Mouse (Mus musculus) liver, embryonic 15.5 days (tissue): ENCODE data around the gene Otub1. TPM values are rescaled to one million over a fixed set of nuclear protein-coding genes. Genes with fewer than 3 reads are reported as not detected.

ENCODE experiments used
- ATAC-seq: fragments of 200-750 bp; cut with Nextera tagmentation; 2 replicates; pipeline ENCODE4 v1.8.0; 2017; ENCODE audit warnings: moderate number of reproducible peaks, mild to moderate bottlenecking, moderate library complexity; ENCODE audit not compliant: insufficient read depth
- H3K27ac ChIP-seq: fragments of 300-500 bp; sonication (generic); replicated peaks from 2 replicates; pipeline ENCODE4 v1.5.1; 2015; ENCODE audit warnings: mild to moderate bottlenecking, inconsistent platforms
- H3K27me3 ChIP-seq: fragments of 300-500 bp; sonication (generic); 2 replicates; pipeline ENCODE4 v1.6.1; 2015; ENCODE audit warnings: mild to moderate bottlenecking, inconsistent platforms
- H3K36me3 ChIP-seq: fragments of 300-500 bp; sonication (generic); replicated peaks from 2 replicates; pipeline ENCODE4 v1.6.1; 2015; ENCODE audit warnings: moderate library complexity, mild to moderate bottlenecking, inconsistent platforms
- H3K4me1 ChIP-seq: fragments of 300-500 bp; sonication (generic); replicated peaks from 2 replicates; pipeline ENCODE4 v1.6.1; 2015; ENCODE audit warnings: inconsistent platforms
- H3K4me2 ChIP-seq: fragments of 300-500 bp; sonication (generic); 2 replicates; pipeline ENCODE4 v1.6.1; 2015; ENCODE audit warnings: moderate library complexity, mild to moderate bottlenecking, inconsistent platforms
- H3K4me3 ChIP-seq: fragments of 300-500 bp; sonication (generic); replicated peaks from 2 replicates; pipeline ENCODE4 v1.5.1; 2015; ENCODE audit warnings: mild to moderate bottlenecking, inconsistent platforms
- H3K9ac ChIP-seq: fragments of 300-500 bp; sonication (generic); 2 replicates; pipeline ENCODE4 v1.6.1; 2015; ENCODE audit warnings: moderate library complexity, mild to moderate bottlenecking, inconsistent platforms
- H3K9me3 ChIP-seq: fragments of 300-500 bp; sonication (generic); replicated peaks from 2 replicates; pipeline ENCODE4 v1.6.1; 2016; ENCODE audit warnings: inconsistent platforms
- WGBS: fragments of 180-500 bp; shearing (Covaris S2); methylation state at CpG from one replicate; pipeline ENCODE4 v1.1.7; 2015; ENCODE audit warnings: mixed read lengths; ENCODE audit not compliant: insufficient replicate concordance; 5-methylcytosine and 5-hydroxymethylcytosine counted together
- polyA plus RNA-seq: library from polyadenylated mRNA; unstranded; fragments of >200 nt; fragmentation: Nextera tagmentation; extraction: Ambion mirVana; gene quantifications from 2 replicates; pipeline ENCODE4 v1.2.1, GENCODE M21; 2015

Otub1 gene
- polyA plus RNA-seq = 53.7 and 58.4 TPM in 2 replicates

GRCm38 (mm10) chr19:7205753-7206736 is at the start of gene Otub1:
Otub1 (minus strand) TSS chr19:7206316.
- H3K9me3 ChIP-seq = no peaks in the 10 kb centered on the region
- peak; percentile 96 for ATAC-seq
- 1% methylated on average over 77 of the region's 79 CpGs for WGBS
- H3K4me1 ChIP-seq = peaks cover 48% of the 10 kb centered on the region
- peak within 1 kb of the TSS; percentile 99 for H3K27ac ChIP-seq
- H3K27me3 ChIP-seq = no peaks in the 10 kb centered on the region
- H3K4me2 ChIP-seq = peak within 1 kb of the TSS; percentile 88
- peaks cover 37% of the 10 kb centered on the region for H3K36me3 ChIP-seq
- H3K4me3 ChIP-seq = peak within 1 kb of the TSS; percentile 96
- H3K9ac ChIP-seq = peak within 1 kb of the TSS; percentile 79

GRCm38 (mm10) chr19:7246021-7246420 is 39.9 kb upstream of the Otub1 start:
- Histone ChIP-seq H3K4me2 (no peak overlapping the region), H3K4me1 (peaks cover 11% of the 10 kb centered on the region), H3K9ac (no peak overlapping the region), H3K9me3 (no peaks in the 10 kb centered on the region), H3K36me3 (no peaks in the 10 kb centered on the region), H3K4me3 (no peak overlapping the region), H3K27me3 (peaks cover 4% of the 10 kb centered on the region; the same call in 1 of the 2 replicates), H3K27ac (no peak overlapping the region)
- ATAC-seq = no peak
- WGBS = 57% methylated on average over 3 of the region's 3 CpGs

GRCm38 (mm10) chr19:7240782-7241690 is 34.9 kb upstream of the Otub1 start, which contains the start of gene Naa40:
Naa40 (minus strand) TSS chr19:7241183.
- H3K9ac ChIP-seq = peak within 1 kb of the TSS; percentile 89
- peaks cover 20% of the 10 kb centered on the region for H3K36me3 ChIP-seq
- H3K4me2 ChIP-seq = peak within 1 kb of the TSS; percentile 92
- H3K4me1 ChIP-seq = peaks cover 29% of the 10 kb centered on the region
- under 1% methylated on average over 80 of the region's 80 CpGs for WGBS
- H3K9me3 ChIP-seq = no peaks in the 10 kb centered on the region
- H3K27ac ChIP-seq = peak within 1 kb of the TSS; percentile 89
- ATAC-seq = peak; percentile 98
- H3K27me3 ChIP-seq = peaks cover 4% of the 10 kb centered on the region; the same call in 1 of the 2 replicates
- H3K4me3 ChIP-seq = peak within 1 kb of the TSS; percentile 82

GRCm38 (mm10) chr19:7240291-7240690 is 34.2 kb upstream of the Otub1 start:
- peak overlapping the region; percentile 89 for H3K9ac ChIP-seq
- peak; percentile 6 for ATAC-seq
- peak overlapping the region; percentile 92 for H3K4me2 ChIP-seq
- H3K36me3 ChIP-seq = peaks cover 28% of the 10 kb centered on the region
- peak overlapping the region; percentile 82 for H3K4me3 ChIP-seq
- peaks cover 35% of the 10 kb centered on the region for H3K4me1 ChIP-seq
- 2% methylated on average over 13 of the region's 13 CpGs for WGBS
- no peaks in the 10 kb centered on the region for H3K9me3 ChIP-seq
- H3K27me3 ChIP-seq = peaks cover 4% of the 10 kb centered on the region; the same call in 1 of the 2 replicates
- H3K27ac ChIP-seq = peak overlapping the region; percentile 89

GRCm38 (mm10) chr19:7239574-7239973 is 33.5 kb upstream of the Otub1 start:
- H3K27me3 ChIP-seq = peaks cover 4% of the 10 kb centered on the region; the same call in 1 of the 2 replicates
- peaks cover 35% of the 10 kb centered on the region for H3K4me1 ChIP-seq
- 83% methylated on average over 3 of the region's 3 CpGs for WGBS
- peaks cover 33% of the 10 kb centered on the region for H3K36me3 ChIP-seq
- H3K9me3 ChIP-seq = no peaks in the 10 kb centered on the region
- H3K4me2 ChIP-seq = peak overlapping the region; percentile 92
- ATAC-seq = no peak
- peak overlapping the region; percentile 89 for H3K9ac ChIP-seq
- H3K4me3 ChIP-seq = peak overlapping the region; percentile 82
- H3K27ac ChIP-seq = 0 out of 2 replicates have a peak overlapping the region, but pooled peaks have one; percentile 89

GRCm38 (mm10) chr19:7236742-7237141 is 30.6 kb upstream of the Otub1 start:
- ATAC-seq = no peak
- Histone ChIP-seq H3K27ac (no peak overlapping the region), H3K9ac (no peak overlapping the region), H3K4me3 (no peak overlapping the region), H3K4me2 (no peak overlapping the region), H3K4me1 (peaks cover 35% of the 10 kb centered on the region), H3K36me3 (peaks cover 60% of the 10 kb centered on the region), H3K27me3 (no peaks in the 10 kb centered on the region), H3K9me3 (no peaks in the 10 kb centered on the region)
- WGBS = 70% methylated on average over 4 of the region's 4 CpGs

GRCm38 (mm10) chr19:7236011-7236410 is 29.9 kb upstream of the Otub1 start:
- no peaks in the 10 kb centered on the region for H3K9me3 ChIP-seq
- H3K4me3 ChIP-seq = no peak overlapping the region
- H3K36me3 ChIP-seq = peaks cover 68% of the 10 kb centered on the region
- no peak overlapping the region for H3K27ac ChIP-seq
- no peak overlapping the region for H3K4me2 ChIP-seq
- no peaks in the 10 kb centered on the region for H3K27me3 ChIP-seq
- H3K9ac ChIP-seq = no peak overlapping the region
- WGBS = 93% methylated on average over 2 of the region's 2 CpGs
- ATAC-seq = no peak
- peaks cover 29% of the 10 kb centered on the region for H3K4me1 ChIP-seq

- H3K9ac ChIP-seq = no peak overlapping the region
- peaks cover 28% of the 10 kb centered on the region for H3K4me1 ChIP-seq
- H3K27me3 ChIP-seq = no peaks in the 10 kb centered on the region
- no peak for ATAC-seq
- WGBS = 77% methylated on average over 9 of the region's 9 CpGs
- no peak overlapping the region for H3K4me2 ChIP-seq
- H3K36me3 ChIP-seq = peaks cover 73% of the 10 kb centered on the region
- no peak overlapping the region for H3K4me3 ChIP-seq
- no peak overlapping the region for H3K27ac ChIP-seq
- no peaks in the 10 kb centered on the region for H3K9me3 ChIP-seq
These were observed 29.3 kb upstream of the Otub1 start for GRCm38 (mm10) chr19:7235461-7235860.

GRCm38 (mm10) chr19:7234537-7235221 is 28.6 kb upstream of the Otub1 start:
- H3K27me3 ChIP-seq = no peaks in the 10 kb centered on the region
- H3K4me1 ChIP-seq = peaks cover 20% of the 10 kb centered on the region
- no peak overlapping the region for H3K4me2 ChIP-seq
- no peak overlapping the region for H3K4me3 ChIP-seq
- WGBS = 52% methylated on average over 8 of the region's 8 CpGs
- peaks cover 81% of the 10 kb centered on the region for H3K36me3 ChIP-seq
- no peak overlapping the region for H3K9ac ChIP-seq
- H3K9me3 ChIP-seq = no peaks in the 10 kb centered on the region
- ATAC-seq = no peak
- no peak overlapping the region for H3K27ac ChIP-seq

- no peak overlapping the region for H3K4me3 ChIP-seq
- no peaks in the 10 kb centered on the region for H3K9me3 ChIP-seq
- no peak overlapping the region for H3K27ac ChIP-seq
- peaks cover 62% of the 10 kb centered on the region for H3K36me3 ChIP-seq
- no peak overlapping the region for H3K9ac ChIP-seq
- no peaks in the 10 kb centered on the region for H3K27me3 ChIP-seq
- no peak; the same call in 1 of the 2 replicates for ATAC-seq
- no peaks in the 10 kb centered on the region; the same call in 1 of the 2 replicates for H3K4me1 ChIP-seq
- WGBS = 56% methylated on average over 6 of the region's 6 CpGs
- H3K4me2 ChIP-seq = no peak overlapping the region
These were observed 20.4 kb upstream of the Otub1 start for GRCm38 (mm10) chr19:7226511-7226914.
